ENCODE assay signal across 9 mouse cellular contexts in the genomic region with DNA sequence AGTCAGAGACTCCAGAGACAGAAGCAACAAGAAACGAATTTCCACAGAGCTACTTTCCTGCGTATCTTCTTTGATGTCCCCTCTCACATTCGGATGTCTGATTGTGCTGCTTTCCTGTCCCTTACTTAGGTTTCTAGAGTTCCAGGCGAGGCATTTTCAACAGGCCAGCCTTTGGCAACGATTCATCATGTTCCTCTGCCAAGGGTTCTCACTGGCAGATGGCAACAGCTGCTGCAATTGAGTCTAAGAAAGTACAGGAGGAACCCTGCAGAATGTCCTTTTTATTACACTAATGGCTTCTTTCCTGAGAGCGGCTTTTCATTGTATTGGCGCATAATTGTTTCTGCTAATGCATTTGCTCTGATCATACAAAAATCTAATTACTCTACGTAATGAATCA.
A peak's percentile ranks its signal among the peaks of the same experiment; 100 is the strongest.
DNase-seq lines count a peak whose midpoint lies in the region; ATAC-seq lines count a peak whose summit lies in the region.
"Had no signal": no experiment of that assay in that cellular context is flagged by ENCODE, and none has a peak within 500 bp of the region (broad histone marks: within the 10 kb centered on the region; RNA-seq: fewer than 3 reads in every experiment).

No protein-coding gene starts in this region.

- peak; percentile 97 for DNase-seq in heart, adult 11 months
- peak; percentile 22 for DNase-seq in 3T3-L1 (ENCODE audit: low read depth, low spot score)
- DNase-seq in cerebellum, adult 9-11 months: peak; percentile 16
- peak; percentile 46 to 54 for DNase-seq in layer of hippocampus, postnatal 10 days (ENCODE audit: low spot score in 2 of 2)

- no peaks in the 10 kb centered on the region for H3K36me3 ChIP-seq in heart, embryonic 12.5 days
- no peaks in the 10 kb centered on the region for H3K36me3 ChIP-seq in heart, embryonic 15.5 days
- no peaks in the 10 kb centered on the region for H3K36me3 ChIP-seq in neural tube, embryonic 13.5 days
- H3K36me3 ChIP-seq: G1E had no signal

- H3K27me3 ChIP-seq in heart, embryonic 12.5 days (replicated peaks): no peaks in the 10 kb centered on the region
- no peaks in the 10 kb centered on the region for H3K27me3 ChIP-seq in heart, embryonic 15.5 days
- H3K27me3 ChIP-seq in neural tube, embryonic 13.5 days: no peaks in the 10 kb centered on the region; the same call in 1 of the 2 replicates

- H3K4me2 ChIP-seq in heart, embryonic 12.5 days: no peak overlapping the region
- no peak overlapping the region for H3K4me2 ChIP-seq in heart, embryonic 15.5 days
- H3K4me2 ChIP-seq in neural tube, embryonic 13.5 days: no peak overlapping the region

- H3K9me3 ChIP-seq in heart, embryonic 12.5 days (replicated peaks): no peaks in the 10 kb centered on the region
- no peaks in the 10 kb centered on the region for H3K9me3 ChIP-seq in heart, embryonic 15.5 days (replicated peaks)
- no peaks in the 10 kb centered on the region for H3K9me3 ChIP-seq in neural tube, embryonic 13.5 days
- H3K9me3 ChIP-seq: G1E had no signal

- no peak overlapping the region for H3K4me3 ChIP-seq in heart, embryonic 12.5 days
- no peak overlapping the region for H3K4me3 ChIP-seq in heart, embryonic 15.5 days
- no peak overlapping the region for H3K4me3 ChIP-seq in neural tube, embryonic 13.5 days

- no peak for ATAC-seq in heart, embryonic 12.5 days (ENCODE audit: insufficient number of reproducible peaks, low FRiP score)
- no peak for ATAC-seq in heart, embryonic 15.5 days (replicated peaks; ENCODE audit: insufficient number of reproducible peaks, insufficient read depth, low FRiP score, low read depth)
- ATAC-seq in neural tube, embryonic 13.5 days (ENCODE audit: low read depth): no peak
- no peak for ATAC-seq in megakaryocyte progenitor cell, adult 5-6 weeks (replicated peaks; ENCODE audit: poor library complexity)

- H3K4me1 ChIP-seq in heart, embryonic 12.5 days (replicated peaks): 0 out of 2 replicates have a peak, but pooled peaks cover 3% of the 10 kb centered on the region
- H3K4me1 ChIP-seq in heart, embryonic 15.5 days (replicated peaks): peaks cover 4% of the 10 kb centered on the region; the same call in 1 of the 2 replicates
- peaks cover 11% of the 10 kb centered on the region for H3K4me1 ChIP-seq in neural tube, embryonic 13.5 days (replicated peaks)

- 71% methylated on average over 8 of the region's 8 CpGs for WGBS in heart, embryonic 12.5 days
- 54% methylated on average over 8 of the region's 8 CpGs for WGBS in heart, embryonic 15.5 days
- WGBS in neural tube, embryonic 13.5 days: 30% methylated on average over 8 of the region's 8 CpGs

- H3K27ac ChIP-seq in heart, embryonic 12.5 days (ENCODE audit: poor library complexity, severe bottlenecking): no peak overlapping the region
- H3K27ac ChIP-seq in heart, embryonic 15.5 days: peak overlapping the region; percentile 29; the same call in 1 of the 2 replicates
- H3K27ac ChIP-seq in neural tube, embryonic 13.5 days (replicated peaks): peak overlapping the region; percentile 64

- no peak overlapping the region for H3K9ac ChIP-seq in heart, embryonic 12.5 days
- no peak overlapping the region for H3K9ac ChIP-seq in heart, embryonic 15.5 days
- no peak overlapping the region for H3K9ac ChIP-seq in neural tube, embryonic 13.5 days

Comparison
In these comparisons a context has a peak if more than half of its experiments do, and no peak if none do; other contexts are left out.
1. DNase-seq: peak in every context shown above with its lines; median percentile 97 in heart, adult 11 months; 50 in layer of hippocampus, postnatal 10 days; 22 in 3T3-L1; 16 in cerebellum, adult 9-11 months.